Mouse (Mus musculus): ENCODE measurements around the gene Nckap1.
"Not testable (repeated sequence)": the region's sequence is repeated elsewhere in the genome, so short reads cannot be mapped to it uniquely, and the experiment has no call there.

Gene Nckap1

GRCm38 (mm10) chr2:80560773-80561172 lies 20.4 kb downstream of the Nckap1 start:
- DNase-seq (ENCODE audit: low spot score in 2 of 2), result no peak

DNA sequence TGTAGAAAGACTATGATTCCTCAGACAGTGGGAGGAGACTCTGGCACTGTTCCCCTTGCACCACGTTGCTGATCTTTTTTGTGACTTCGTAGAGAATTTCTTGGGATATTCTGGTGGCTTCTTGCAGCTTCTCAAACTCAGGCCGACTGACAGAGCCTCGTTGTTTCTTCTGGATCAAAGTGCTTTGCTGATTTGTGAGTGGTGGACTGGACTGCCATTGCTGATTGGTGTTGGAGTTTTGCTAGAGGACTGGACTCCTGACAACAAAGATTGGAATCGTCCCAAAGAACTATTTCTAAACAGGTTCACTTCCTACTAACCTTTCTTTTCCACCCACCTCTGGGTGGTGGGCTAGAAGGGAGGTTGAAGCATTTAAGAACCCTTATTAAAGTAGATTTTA lies 21.5 kb downstream of the Nckap1 start:
- DNase-seq (ENCODE audit: low spot score in 2 of 2), result no peak

- DNase-seq (ENCODE audit: low spot score in 2 of 2), result no peak
Observed at GRCm38 (mm10) chr2:80554442-80554841, 26.7 kb downstream of the Nckap1 start.

- DNase-seq (ENCODE audit: low spot score in 2 of 2), result no peak
Observed at GRCm38 (mm10) chr2:80549704-80550103, 31.5 kb downstream of the Nckap1 start.

DNA sequence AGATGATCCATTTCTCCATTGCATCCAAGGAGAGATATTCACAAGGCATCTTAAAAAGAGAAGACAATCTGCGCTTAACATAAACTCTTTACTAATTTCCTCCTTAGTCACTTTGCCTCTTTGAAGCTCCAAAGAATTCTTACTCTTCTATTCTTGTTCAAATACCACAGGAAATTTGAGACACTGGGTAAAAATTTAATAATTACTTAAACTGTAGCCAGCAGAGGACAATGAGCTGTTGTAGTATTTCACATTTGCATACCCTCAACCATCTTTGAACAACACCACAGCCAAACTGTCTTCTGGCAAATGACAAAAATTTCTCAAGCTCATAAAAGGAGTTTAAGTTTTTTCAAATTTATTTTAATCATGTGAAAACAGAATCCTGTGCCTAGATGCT lies 33.3 kb downstream of the Nckap1 start:
- DNase-seq (ENCODE audit: low spot score in 2 of 2), result no peak

GRCm38 (mm10) chr2:80542801-80543200 lies 38.4 kb downstream of the Nckap1 start:
- no peak for DNase-seq (ENCODE audit: low spot score in 2 of 2)

DNA sequence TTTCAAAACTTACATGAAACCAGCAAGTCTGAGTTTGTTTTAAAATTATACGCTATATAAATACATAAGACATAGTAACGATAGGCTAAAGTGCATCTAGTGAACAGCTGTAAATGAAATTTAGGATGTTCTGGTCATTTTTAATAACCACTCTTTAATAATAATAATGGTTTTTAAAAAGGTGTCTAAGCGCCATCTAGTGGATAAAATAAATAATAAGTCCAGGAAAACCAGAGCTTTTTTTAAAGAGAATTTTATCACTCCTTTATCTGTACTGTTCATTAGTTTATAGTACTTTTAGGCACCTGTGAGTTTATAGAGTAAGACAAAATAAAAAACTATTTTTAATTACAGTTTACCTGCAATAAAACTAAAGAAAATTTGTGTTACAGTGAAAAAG lies 44.0 kb downstream of the Nckap1 start:
- no peak for DNase-seq (ENCODE audit: low spot score in 2 of 2)

- no peak for DNase-seq (ENCODE audit: low spot score in 2 of 2)
Observed at GRCm38 (mm10) chr2:80536608-80537007, 44.6 kb downstream of the Nckap1 start.

DNA sequence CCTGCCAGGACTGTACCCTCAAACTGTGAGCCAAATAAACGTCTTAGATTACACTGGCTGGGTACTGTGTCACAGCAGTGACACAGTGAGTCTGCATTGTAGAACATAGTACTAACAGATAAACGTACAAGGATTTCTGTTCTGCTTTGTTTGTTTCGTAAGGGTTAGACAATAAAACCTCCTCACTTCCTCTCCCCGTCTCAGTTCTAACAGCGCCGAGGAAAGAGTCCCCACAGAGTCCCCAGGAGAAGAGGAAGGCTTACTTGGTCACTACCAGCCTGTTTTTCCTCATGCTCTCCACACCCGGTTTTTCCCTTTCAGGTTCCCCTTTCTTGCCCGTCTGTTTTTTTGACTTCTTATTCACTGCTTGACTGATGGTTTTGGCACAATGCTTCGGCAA lies 56.9 kb downstream of the Nckap1 start:
- no peak for DNase-seq (ENCODE audit: low spot score in 2 of 2)

DNA sequence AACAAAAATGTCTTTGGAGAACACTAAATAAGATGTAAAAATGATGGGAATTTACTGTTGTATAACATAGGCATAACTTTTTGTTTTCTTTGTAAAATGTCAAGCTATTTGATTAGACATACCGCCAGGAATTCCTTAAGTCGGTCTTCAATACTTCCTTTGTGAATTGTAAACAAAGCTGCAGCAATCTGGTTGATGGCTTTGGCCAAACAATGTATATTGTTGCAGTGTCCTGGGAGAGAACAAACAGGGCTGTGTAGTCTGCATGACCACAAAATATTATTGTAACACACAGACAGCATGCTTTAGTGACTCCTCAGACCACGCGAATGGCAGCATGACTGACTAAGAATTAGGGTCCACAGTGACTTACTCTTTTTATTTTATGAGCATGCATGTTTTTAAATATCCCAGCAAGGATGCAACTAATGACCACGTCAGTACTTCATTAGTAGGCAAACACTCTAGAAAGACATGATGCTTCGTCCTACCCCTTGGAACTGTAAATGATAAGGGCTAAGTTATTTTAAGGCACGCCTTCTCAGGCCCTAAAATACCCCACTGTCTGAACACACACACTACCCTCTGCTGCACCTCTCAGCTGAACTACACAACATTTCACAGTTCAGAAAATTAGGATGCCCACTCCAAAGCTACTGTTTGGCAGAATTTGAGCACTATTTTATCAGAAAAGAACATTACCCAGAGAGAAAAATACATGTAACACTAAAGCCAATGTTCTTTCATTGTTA lies 75.0 kb downstream of the Nckap1 start:
- no peak for DNase-seq (ENCODE audit: low spot score in 2 of 2)

DNA sequence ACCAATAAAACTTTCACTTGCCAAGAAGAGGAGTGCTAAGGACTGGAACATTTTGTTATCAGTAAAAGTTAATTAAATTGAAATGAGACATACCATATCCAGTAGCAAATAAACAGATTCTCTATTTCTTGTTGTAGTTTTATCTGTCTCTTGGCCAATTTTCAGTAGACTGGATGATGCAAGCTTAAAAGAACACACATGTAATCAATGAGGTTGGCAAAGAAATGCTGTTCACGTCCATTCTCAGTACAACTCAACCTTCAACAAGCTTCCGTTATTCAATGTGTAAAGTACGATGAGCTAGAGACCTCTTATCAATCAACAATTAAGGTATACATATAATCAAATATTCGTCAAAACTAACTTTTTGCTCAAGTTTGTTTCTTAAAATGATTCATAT lies 79.0 kb downstream of the Nckap1 start:
- DNase-seq (ENCODE audit: low spot score in 2 of 2), result no peak

- DNase-seq (ENCODE audit: low spot score in 2 of 2), result not testable (repeated sequence)
Observed at GRCm38 (mm10) chr2:80495304-80495703, 85.9 kb downstream of the Nckap1 start.

- DNase-seq (ENCODE audit: low spot score in 2 of 2), result no peak
Observed at GRCm38 (mm10) chr2:80486851-80487250, 94.3 kb downstream of the Nckap1 start.

GRCm38 (mm10) chr2:80484951-80485350 lies 96.2 kb downstream of the Nckap1 start:
- DNase-seq (ENCODE audit: low spot score in 2 of 2), result no peak

GRCm38 (mm10) chr2:80475831-80476230 lies 105.3 kb downstream of the Nckap1 start:
- no peak for DNase-seq (ENCODE audit: low spot score in 2 of 2)

DNA sequence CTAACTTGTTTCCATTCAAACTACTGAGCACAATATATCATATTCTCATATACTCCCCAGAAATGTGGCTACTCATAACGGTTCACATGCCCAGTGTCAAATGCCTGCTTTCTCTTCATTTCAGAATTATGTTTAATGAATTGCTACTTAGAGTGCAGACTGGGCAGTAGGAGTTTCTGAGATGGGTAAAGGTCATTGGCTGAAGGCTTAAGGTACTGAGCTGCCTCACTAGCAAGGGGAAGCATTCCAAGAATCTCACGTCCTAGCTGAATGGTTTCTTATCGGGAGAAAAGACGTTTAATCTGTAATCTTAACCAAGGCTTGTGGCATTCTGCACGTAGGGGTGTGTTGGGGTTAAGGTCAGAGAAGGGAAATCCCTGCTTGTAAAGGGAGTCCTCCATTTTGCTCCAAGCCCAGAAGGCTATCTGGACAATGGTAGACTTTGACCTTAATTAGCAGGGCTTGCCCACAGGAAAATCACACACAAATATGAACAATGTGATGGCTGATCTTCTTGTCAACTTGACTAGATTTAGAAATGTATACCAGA lies 106.9 kb downstream of the Nckap1 start:
- no peak for DNase-seq (ENCODE audit: low spot score in 2 of 2)

GRCm38 (mm10) chr2:80465991-80466821 lies 115.0 kb downstream of the Nckap1 start:
- DNase-seq (ENCODE audit: low spot score in 2 of 2), result no peak

DNA sequence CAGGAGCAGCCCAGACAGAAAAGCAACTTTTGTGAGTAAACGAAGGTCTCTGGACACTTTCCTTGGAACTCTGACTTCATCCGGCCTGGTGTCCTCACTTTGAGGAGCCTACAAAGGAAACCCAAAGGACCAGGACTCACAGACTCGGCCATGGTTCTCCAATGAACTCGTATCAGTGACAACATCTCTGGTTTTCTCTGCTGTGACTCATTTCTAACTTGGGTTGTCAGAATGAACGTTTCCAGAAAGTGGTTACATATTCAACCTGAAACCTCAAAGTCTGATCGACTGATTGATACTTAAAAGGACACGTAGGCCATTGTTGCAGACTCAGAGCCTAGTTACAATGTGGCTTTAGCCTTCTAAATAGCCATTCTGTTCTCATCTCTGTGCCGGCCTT lies 119.4 kb downstream of the Nckap1 start:
- DNase-seq (ENCODE audit: low spot score in 2 of 2), result no peak

Data from thymus, postnatal 10 days (tissue).